Mouse (Mus musculus) forebrain, embryonic 10.5 days (tissue): ENCODE measurements around the gene Cox4i2. TPM values are rescaled to one million over a fixed set of nuclear protein-coding genes. Genes with fewer than 3 reads are reported as not detected.

Experiments used
- DNase-seq: peaks from one replicate; pipeline ENCODE4 v3.0.0-alpha.2; 2017; ENCODE audit warnings: low spot score; ENCODE audit errors: extremely low spot score
- H3K27ac ChIP-seq: fragments of 300-500 bp; sonication (generic); 2 replicates; pipeline ENCODE4 v1.5.1; 2016; ENCODE audit warnings: mild to moderate bottlenecking
- H3K27me3 ChIP-seq: fragments of 300-500 bp; sonication (generic); 2 replicates; pipeline ENCODE4 v1.6.1; 2016; ENCODE audit warnings: mild to moderate bottlenecking; ENCODE audit not compliant: poor library complexity, severe bottlenecking
- H3K36me3 ChIP-seq: fragments of 300-500 bp; sonication (generic); replicated peaks from 2 replicates; pipeline ENCODE4 v1.6.1; 2016; ENCODE audit warnings: mild to moderate bottlenecking, moderate library complexity
- H3K4me1 ChIP-seq: fragments of 300-500 bp; sonication (generic); 2 replicates; pipeline ENCODE4 v1.6.1; 2016
- H3K4me3 ChIP-seq: fragments of 300-500 bp; sonication (generic); 2 replicates; pipeline ENCODE4 v1.5.1; 2016; ENCODE audit warnings: mild to moderate bottlenecking, moderate library complexity
- H3K9me3 ChIP-seq: fragments of 300-500 bp; sonication (generic); 2 replicates; pipeline ENCODE4 v1.6.1; 2016; ENCODE audit warnings: mild to moderate bottlenecking, moderate library complexity
- WGBS: fragments of 180-500 bp; shearing (Covaris S2); methylation state at CpG from one replicate; pipeline ENCODE4 v1.1.7; 2016; 5-methylcytosine and 5-hydroxymethylcytosine counted together
- polyA plus RNA-seq: library from polyadenylated mRNA; unstranded; fragments of >200 nt; fragmentation: Nextera tagmentation; extraction: Ambion mirVana; gene quantifications from 2 replicates; pipeline ENCODE4 v1.2.1, GENCODE M21; 2016

Gene Cox4i2
- polyA plus RNA-seq, 1 experiment from 2014 or later, result 3.0 TPM

DNA sequence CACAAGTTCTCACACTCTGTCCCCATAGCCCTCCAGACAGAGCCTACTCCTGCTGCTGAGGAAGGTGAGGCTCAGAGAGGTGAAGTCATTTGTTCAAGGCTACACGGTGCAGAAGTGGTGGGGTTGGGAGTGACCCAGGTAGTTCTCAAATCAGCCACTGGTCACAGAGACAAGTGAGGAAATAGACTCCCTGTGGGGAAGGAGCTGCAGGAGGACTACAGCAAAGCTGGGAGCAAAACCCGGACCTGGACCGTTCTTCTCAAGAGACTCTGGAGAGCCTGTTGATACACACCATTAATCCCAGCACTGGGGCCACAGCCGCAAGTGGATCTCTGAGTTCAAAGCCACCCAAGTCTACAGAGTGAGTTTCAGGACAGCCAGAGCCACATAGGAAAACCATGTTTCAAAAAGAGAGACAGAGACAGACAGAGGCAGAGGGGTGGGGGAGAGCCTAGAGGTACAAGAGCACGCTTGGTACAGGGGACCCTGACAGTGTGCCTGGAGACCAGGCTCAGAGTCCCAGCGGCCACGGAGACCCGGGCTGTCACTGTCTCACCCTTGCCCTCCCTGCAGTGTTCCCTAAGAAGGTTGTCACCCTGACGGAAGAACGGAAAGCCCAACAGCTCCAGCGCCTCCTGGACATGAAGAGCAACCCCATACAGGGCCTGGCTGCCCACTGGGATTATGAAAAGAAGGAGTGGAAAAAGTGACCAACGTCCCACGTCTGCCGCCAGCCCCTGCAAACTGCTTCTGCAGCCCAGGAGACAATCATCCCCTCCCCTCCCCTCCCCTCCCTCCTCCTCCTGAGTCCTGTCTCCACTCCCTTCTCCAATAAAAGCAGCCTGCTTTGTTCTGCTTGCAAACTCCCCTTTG lies 10.4 kb downstream of the Cox4i2 start:
- H3K9me3 ChIP-seq, result no peaks in the 10 kb centered on the region
- H3K27me3 ChIP-seq, result peaks cover 7% of the 10 kb centered on the region
- H3K4me3 ChIP-seq, result peak overlapping the region; percentile 39
- H3K4me1 ChIP-seq, result peaks cover 34% of the 10 kb centered on the region
- H3K27ac ChIP-seq, result peak overlapping the region; percentile 71
- no peaks in the 10 kb centered on the region for H3K36me3 ChIP-seq
- 5% methylated on average over 14 of the region's 14 CpGs for WGBS
- peak; percentile 27 for DNase-seq

DNA sequence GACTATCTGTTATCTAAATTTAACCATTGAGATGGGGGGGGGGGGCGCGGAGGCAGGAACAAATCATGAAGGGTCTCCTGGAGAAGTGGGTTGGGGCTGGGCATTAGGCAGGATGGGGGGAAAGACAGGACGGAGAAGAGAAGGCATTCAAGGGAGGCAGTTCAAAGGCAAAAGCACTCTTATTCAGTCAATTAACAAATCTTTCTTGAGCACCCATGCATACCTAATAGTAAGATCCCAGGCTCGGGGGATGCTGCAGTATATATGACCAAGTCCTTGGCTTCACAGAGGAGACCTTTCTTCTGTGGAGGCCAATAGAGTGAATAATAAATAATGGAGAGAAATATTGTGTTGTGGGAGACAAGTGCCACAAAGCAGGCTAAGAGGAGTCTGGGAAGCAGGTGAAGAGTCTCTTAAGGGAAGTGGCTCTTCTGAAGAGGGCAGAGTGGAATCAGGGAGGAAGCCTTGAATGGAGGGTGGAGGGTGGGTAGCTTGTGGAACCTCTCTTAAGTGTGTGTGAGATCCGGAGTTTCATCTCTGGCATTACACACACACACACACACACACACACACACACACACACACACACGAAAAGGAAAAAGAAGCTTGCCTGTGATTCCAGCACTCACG lies 11.2 kb downstream of the Cox4i2 start:
- H3K4me1 ChIP-seq, result peaks cover 34% of the 10 kb centered on the region
- no peaks in the 10 kb centered on the region for H3K9me3 ChIP-seq
- no peak for DNase-seq
- peaks cover 7% of the 10 kb centered on the region for H3K27me3 ChIP-seq
- 30% methylated on average over 7 of the region's 7 CpGs for WGBS
- H3K36me3 ChIP-seq, result no peaks in the 10 kb centered on the region
- H3K4me3 ChIP-seq, result peak overlapping the region; percentile 39
- peak overlapping the region; percentile 71 for H3K27ac ChIP-seq

DNA sequence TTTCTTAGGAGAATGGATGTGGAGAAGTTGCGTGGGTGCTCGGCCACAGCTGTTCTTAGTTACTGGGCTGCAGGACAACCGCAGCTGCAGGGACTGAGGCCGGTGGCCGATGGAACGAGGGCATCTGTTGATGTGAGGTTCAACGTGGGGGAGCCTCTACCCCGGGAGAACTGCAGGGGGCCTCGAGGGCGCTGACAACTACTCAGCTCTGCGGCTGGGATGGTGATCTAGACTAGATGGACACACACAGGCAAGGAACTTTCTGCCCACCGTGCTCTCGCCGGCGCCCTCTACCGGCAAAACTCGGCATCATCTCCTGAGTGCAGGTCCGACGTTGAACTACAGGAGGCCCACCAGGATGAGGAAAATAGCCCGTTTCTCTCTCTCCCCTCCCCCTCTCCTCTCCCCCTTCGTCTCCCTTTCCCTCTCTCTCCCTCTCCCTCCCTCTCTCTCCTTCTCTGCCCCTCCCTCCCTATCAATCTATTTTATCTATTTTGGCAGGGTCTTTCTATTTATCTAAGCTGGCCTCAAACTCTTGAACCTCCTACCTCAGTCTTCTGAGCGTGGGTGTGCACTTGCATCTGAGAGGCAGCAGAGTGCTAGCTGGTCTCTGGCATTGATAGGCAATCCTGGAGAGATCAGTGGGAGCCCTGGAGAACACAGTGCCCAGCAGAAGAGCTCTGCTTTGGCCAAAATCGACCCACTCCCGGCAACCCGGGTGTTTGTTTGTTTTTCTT lies 12.6 kb downstream of the Cox4i2 start:
- Histone ChIP-seq H3K36me3 (no peaks in the 10 kb centered on the region), H3K4me1 (peaks cover 34% of the 10 kb centered on the region), H3K27me3 (peaks cover 7% of the 10 kb centered on the region), H3K4me3 (peak overlapping the region; percentile 18; the same call in 1 of the 2 replicates), H3K9me3 (no peaks in the 10 kb centered on the region), H3K27ac (peak overlapping the region; percentile 72)
- peak; percentile 89 for DNase-seq
- 19% methylated on average over 25 of the region's 25 CpGs for WGBS

GRCm38 (mm10) chr2:152767618-152768271 lies 13.8 kb downstream of the Cox4i2 start:
- WGBS, result 60% methylated on average over 12 of the region's 12 CpGs
- no peaks in the 10 kb centered on the region for H3K36me3 ChIP-seq
- H3K27me3 ChIP-seq, result peaks cover 7% of the 10 kb centered on the region
- peak; percentile 31 for DNase-seq
- H3K4me3 ChIP-seq, result no peak overlapping the region
- H3K27ac ChIP-seq, result no peak overlapping the region
- H3K9me3 ChIP-seq, result no peaks in the 10 kb centered on the region
- peaks cover 34% of the 10 kb centered on the region for H3K4me1 ChIP-seq

GRCm38 (mm10) chr2:152769677-152770076 lies 15.7 kb downstream of the Cox4i2 start:
- Histone ChIP-seq H3K27ac (no peak overlapping the region), H3K4me3 (no peak overlapping the region), H3K36me3 (no peaks in the 10 kb centered on the region), H3K9me3 (no peaks in the 10 kb centered on the region), H3K27me3 (no peaks in the 10 kb centered on the region), H3K4me1 (peaks cover 22% of the 10 kb centered on the region)
- DNase-seq, result no peak
- 91% methylated on average over 7 of the region's 7 CpGs for WGBS

DNA sequence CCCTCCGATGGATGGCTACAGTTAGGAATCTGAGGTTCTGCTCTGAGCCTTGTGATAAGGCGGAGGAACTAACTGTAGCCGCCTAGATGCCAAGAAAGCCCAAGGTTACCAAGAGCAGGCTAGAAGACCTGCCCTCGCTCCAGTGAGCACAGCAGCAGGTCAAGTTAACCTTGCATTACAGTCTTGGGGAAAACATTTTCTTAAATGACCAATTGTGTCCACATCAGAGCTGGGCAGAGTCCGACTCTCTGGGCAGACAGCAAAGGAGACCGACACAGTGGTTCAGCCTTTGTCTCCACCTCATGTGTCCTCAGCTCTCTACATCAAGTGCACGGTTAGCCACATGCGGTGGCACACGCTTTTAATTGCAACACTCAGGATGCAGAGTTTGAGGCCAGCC lies 17.6 kb downstream of the Cox4i2 start:
- Histone ChIP-seq H3K27me3 (no peaks in the 10 kb centered on the region), H3K4me1 (peaks cover 3% of the 10 kb centered on the region), H3K36me3 (no peaks in the 10 kb centered on the region), H3K27ac (no peak overlapping the region), H3K9me3 (no peaks in the 10 kb centered on the region), H3K4me3 (no peak overlapping the region)
- DNase-seq, result no peak
- WGBS, result 94% methylated on average over 9 of the region's 9 CpGs

DNA sequence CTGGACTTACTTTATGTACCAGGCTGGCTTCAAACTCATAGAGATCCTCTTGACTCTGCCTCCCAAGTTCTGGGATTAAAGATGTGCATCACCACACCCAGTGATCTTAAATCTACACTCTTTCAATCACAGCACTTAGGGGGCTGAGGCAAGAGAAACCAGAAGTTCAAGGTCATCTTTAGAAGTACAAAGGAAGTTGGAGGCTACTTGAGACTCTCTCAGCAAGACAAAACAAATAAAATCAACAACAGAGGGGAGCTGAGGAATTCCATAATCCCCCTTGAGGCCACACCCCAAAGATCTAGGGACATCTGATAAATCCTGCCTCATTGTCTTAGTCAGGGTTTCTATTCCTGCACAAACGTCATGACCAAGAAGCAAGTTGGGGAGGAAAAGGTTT lies 18.3 kb downstream of the Cox4i2 start:
- Histone ChIP-seq H3K9me3 (no peaks in the 10 kb centered on the region), H3K4me1 (no peaks in the 10 kb centered on the region; the same call in 1 of the 2 replicates), H3K27me3 (no peaks in the 10 kb centered on the region), H3K4me3 (no peak overlapping the region), H3K27ac (no peak overlapping the region), H3K36me3 (no peaks in the 10 kb centered on the region)
- no peak for DNase-seq
- WGBS, result 33% methylated on average over 1 of the region's 1 CpGs

DNA sequence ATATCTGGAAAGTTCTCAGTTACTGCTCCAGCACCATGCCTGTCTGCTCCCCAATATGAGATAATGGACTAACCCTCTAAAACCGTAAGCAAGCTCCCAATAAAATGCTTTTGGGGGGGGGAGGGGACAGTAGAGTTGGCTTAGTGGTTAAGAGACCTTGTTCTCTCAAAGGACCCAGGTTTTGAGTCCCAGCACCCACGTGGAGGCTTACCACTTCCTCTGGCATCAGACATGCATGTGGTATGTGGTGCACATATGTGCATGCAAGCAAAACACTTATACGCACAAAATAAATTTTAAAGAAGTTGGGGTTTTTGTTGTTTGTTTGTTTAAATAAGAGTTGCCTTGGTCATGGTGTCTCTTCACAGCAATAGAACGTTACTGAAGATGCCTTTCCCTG lies 21.4 kb downstream of the Cox4i2 start:
- Histone ChIP-seq H3K36me3 (peaks cover 20% of the 10 kb centered on the region), H3K4me3 (no peak overlapping the region), H3K27ac (no peak overlapping the region), H3K9me3 (no peaks in the 10 kb centered on the region), H3K4me1 (no peaks in the 10 kb centered on the region; the same call in 1 of the 2 replicates), H3K27me3 (no peaks in the 10 kb centered on the region)
- no peak for DNase-seq
- WGBS, result 83% methylated on average over 4 of the region's 4 CpGs

- H3K27ac ChIP-seq, result no peak overlapping the region
- peaks cover 4% of the 10 kb centered on the region for H3K4me1 ChIP-seq
- DNase-seq, result no peak
- no peaks in the 10 kb centered on the region for H3K9me3 ChIP-seq
- H3K4me3 ChIP-seq, result no peak overlapping the region
- H3K36me3 ChIP-seq, result peaks cover 27% of the 10 kb centered on the region
- 90% methylated on average over 3 of the region's 3 CpGs for WGBS
- H3K27me3 ChIP-seq, result no peaks in the 10 kb centered on the region
Measured at GRCm38 (mm10) chr2:152776019-152776418, 22.0 kb downstream of the Cox4i2 start.

- Histone ChIP-seq H3K4me3 (no peak overlapping the region), H3K36me3 (peaks cover 31% of the 10 kb centered on the region), H3K4me1 (peaks cover 8% of the 10 kb centered on the region), H3K27me3 (no peaks in the 10 kb centered on the region), H3K9me3 (no peaks in the 10 kb centered on the region), H3K27ac (no peak overlapping the region)
- WGBS, result 92% methylated on average over 2 of the region's 2 CpGs
- DNase-seq, result no peak
Measured at GRCm38 (mm10) chr2:152776435-152776834, 22.5 kb downstream of the Cox4i2 start.

- H3K4me1 ChIP-seq, result peaks cover 15% of the 10 kb centered on the region
- WGBS, result 86% methylated on average over 3 of the region's 3 CpGs
- no peak overlapping the region for H3K27ac ChIP-seq
- H3K27me3 ChIP-seq, result no peaks in the 10 kb centered on the region
- no peak overlapping the region for H3K4me3 ChIP-seq
- DNase-seq, result no peak
- H3K9me3 ChIP-seq, result no peaks in the 10 kb centered on the region
- peaks cover 37% of the 10 kb centered on the region for H3K36me3 ChIP-seq
Measured at GRCm38 (mm10) chr2:152777081-152777480, 23.1 kb downstream of the Cox4i2 start.

- no peak for DNase-seq
- Histone ChIP-seq H3K4me3 (no peak overlapping the region), H3K27ac (peak overlapping the region; percentile 31; the same call in 1 of the 2 replicates), H3K9me3 (no peaks in the 10 kb centered on the region), H3K36me3 (peaks cover 57% of the 10 kb centered on the region), H3K4me1 (peaks cover 21% of the 10 kb centered on the region), H3K27me3 (no peaks in the 10 kb centered on the region)
- 89% methylated on average over 2 of the region's 2 CpGs for WGBS
Measured at GRCm38 (mm10) chr2:152780466-152780865, 26.5 kb downstream of the Cox4i2 start.
